Mouse (Mus musculus) myocyte (in vitro differentiated cells): ENCODE measurements around the gene Gnaz.

Source experiments
- CEBPB ChIP-seq: IDR thresholded peaks from 2 replicates; pipeline ENCODE4 v1.6.1; 2011; ENCODE audit warnings: mild to moderate bottlenecking, moderate library complexity; ENCODE audit not compliant: poor library complexity, insufficient read depth, severe bottlenecking
- E2F4 ChIP-seq: IDR thresholded peaks from one replicate; pipeline ENCODE4 v1.6.1; 2011; ENCODE audit warnings: mild to moderate bottlenecking, control low read depth, moderate library complexity; ENCODE audit not compliant: insufficient read depth
- MAX ChIP-seq: IDR thresholded peaks from one replicate; pipeline ENCODE4 v1.6.1; 2011; ENCODE audit warnings: low read depth, mild to moderate bottlenecking, control low read depth
- MYOD1 ChIP-seq, 3 experiments: IDR thresholded peaks; one replicate each; pipeline ENCODE4 v1.6.1; 2011; ENCODE audit warnings: control low read depth in 2 of 3, low read depth in 2 of 3, mild to moderate bottlenecking in 2 of 3, moderate library complexity in 1 of 3; ENCODE audit not compliant: insufficient read length in 2 of 3, control insufficient read depth in 1 of 3
- MYOG ChIP-seq, 3 experiments: IDR thresholded peaks; one replicate each; pipeline ENCODE4 v1.6.1; 2011; ENCODE audit warnings: control low read depth in 2 of 3, low read depth in 2 of 3, mild to moderate bottlenecking in 2 of 3; ENCODE audit not compliant: insufficient read length in 2 of 3, control insufficient read depth in 1 of 3, insufficient read depth in 1 of 3
- POLR2A ChIP-seq: IDR thresholded peaks from one replicate; pipeline ENCODE4 v1.6.1; 2011; ENCODE audit warnings: low read depth, mild to moderate bottlenecking, control low read depth, moderate library complexity; ENCODE audit not compliant: insufficient read length
- POLR2AphosphoS2 ChIP-seq: IDR thresholded peaks from one replicate; pipeline ENCODE4 v1.6.1; 2011; ENCODE audit warnings: low read depth, control low read depth; ENCODE audit not compliant: insufficient read length
- TCF12 ChIP-seq: IDR thresholded peaks from one replicate; pipeline ENCODE4 v1.6.1; 2011; ENCODE audit warnings: mild to moderate bottlenecking, control low read depth; ENCODE audit not compliant: poor library complexity, insufficient read depth, severe bottlenecking
- TCF3 ChIP-seq: IDR thresholded peaks from one replicate; pipeline ENCODE4 v1.6.1; 2011; ENCODE audit warnings: low read depth, control low read depth; ENCODE audit not compliant: insufficient read length
- USF1 ChIP-seq: IDR thresholded peaks from one replicate; pipeline ENCODE4 v1.6.1; 2011; ENCODE audit warnings: low read depth, mild to moderate bottlenecking, control low read depth, moderate library complexity

- TF ChIP-seq POLR2A (no peak), TCF12 (no peak), POLR2AphosphoS2 (no peak), MYOG (IDR thresholded peaks at IDR 0.05; ENCODE audit: control insufficient read depth in 1 of 3, insufficient read depth in 1 of 3, insufficient read length in 2 of 3, low read depth in 2 of 3) (no peak), USF1 (no peak), E2F4 (no peak), MYOD1 (IDR thresholded peaks at IDR 0.05; ENCODE audit: control insufficient read depth in 1 of 3, insufficient read length in 2 of 3, low read depth in 2 of 3) (no peak), TCF3 (no peak), MAX (no peak), CEBPB (no peak)
These were observed 23.8 kb downstream of the Gnaz start for GRCm38 (mm10) chr10:74990584-74991322.
